Mouse (Mus musculus): ENCODE measurements at regions not wholly inside any gene's neighbourhood (a gene's known extent, or its start where the extent isn't known, plus 50 kb on each side); places are given as distances from the start of the nearest gene placed in this dataset.

- H3K4me1 ChIP-seq: no peaks in the 10 kb centered on the region
- H3K4me3 ChIP-seq: no peak overlapping the region
- H3K27me3 ChIP-seq (ENCODE audit: low read depth, poor library complexity, severe bottlenecking): no peaks in the 10 kb centered on the region
- H3K36me3 ChIP-seq: no peaks in the 10 kb centered on the region
- no peak overlapping the region for H3K27ac ChIP-seq (replicated peaks)
- no peak for DNase-seq (ENCODE audit: low spot score)
- H3K9me3 ChIP-seq (replicated peaks): no peaks in the 10 kb centered on the region
- WGBS: 84% methylated on average over 4 of the region's 4 CpGs
Observed at GRCm38 (mm10) chr16:24171161-24171560, 182.5 kb upstream of the Bcl6 start.

DNA sequence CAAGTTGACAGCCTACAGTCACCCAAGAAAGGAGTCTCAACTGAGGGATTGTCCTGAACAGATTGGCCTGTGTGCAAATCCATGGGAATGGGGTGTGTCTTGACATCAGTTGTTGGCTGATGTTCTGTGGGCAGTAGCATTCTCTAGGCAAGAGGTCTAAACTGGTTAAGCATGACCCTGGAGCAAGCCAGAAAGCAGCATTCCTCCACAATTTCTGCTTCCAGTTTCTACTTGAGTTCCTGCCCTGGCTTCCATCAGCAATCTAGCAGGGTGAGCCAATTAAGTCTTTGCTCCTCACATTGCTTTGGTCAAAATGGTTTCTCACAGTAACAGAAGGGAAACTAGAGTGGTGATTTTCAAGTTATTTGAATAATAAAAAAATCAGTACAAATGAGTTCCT lies 177.8 kb upstream of the Bcl6 start:
- Histone ChIP-seq H3K4me3 (no peak overlapping the region), H3K9me3 (replicated peaks) (no peaks in the 10 kb centered on the region), H3K27ac (replicated peaks) (no peak overlapping the region), H3K27me3 (ENCODE audit: low read depth, poor library complexity, severe bottlenecking) (no peaks in the 10 kb centered on the region), H3K4me1 (peaks cover 7% of the 10 kb centered on the region), H3K36me3 (no peaks in the 10 kb centered on the region)
- no peak for DNase-seq (ENCODE audit: low spot score)

DNA sequence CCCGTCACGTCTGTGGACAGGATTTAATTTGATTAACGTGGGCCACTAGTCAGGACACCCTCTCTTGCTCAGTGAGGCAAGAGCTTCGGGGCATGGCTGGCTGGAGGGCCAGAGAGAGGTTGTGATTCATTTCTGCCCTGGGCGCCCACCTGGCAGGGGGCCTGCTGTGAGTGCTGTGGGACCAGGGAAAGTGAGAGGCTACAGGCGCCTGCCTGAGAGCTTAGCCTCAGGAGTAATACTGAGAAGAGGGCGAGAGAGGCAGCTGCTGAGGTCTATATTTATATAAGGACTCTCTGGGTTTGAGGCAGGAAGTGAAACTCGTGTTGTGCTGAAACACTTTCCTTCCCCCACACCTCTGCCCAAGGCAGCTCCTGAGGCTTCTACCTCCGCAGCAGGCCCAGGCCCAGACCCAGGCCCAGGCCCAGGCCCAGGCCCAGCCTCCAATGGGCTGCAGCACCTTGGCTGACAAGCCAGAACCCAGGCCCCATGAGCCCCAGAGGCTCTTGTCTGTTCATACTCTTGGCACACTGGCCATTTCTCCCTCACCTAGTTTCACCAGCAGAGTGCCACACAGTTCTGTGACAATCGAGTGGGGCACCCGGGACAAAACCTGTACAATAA lies 176.9 kb upstream of the Bcl6 start:
- DNase-seq (ENCODE audit: low spot score): no peak
- 69% methylated on average over 11 of the region's 11 CpGs for WGBS
- peaks cover 10% of the 10 kb centered on the region for H3K4me1 ChIP-seq
- no peaks in the 10 kb centered on the region for H3K9me3 ChIP-seq (replicated peaks)
- no peak overlapping the region; the same call in 1 of the 2 replicates for H3K27ac ChIP-seq (replicated peaks)
- no peak overlapping the region for H3K4me3 ChIP-seq
- H3K36me3 ChIP-seq: no peaks in the 10 kb centered on the region
- no peaks in the 10 kb centered on the region for H3K27me3 ChIP-seq (ENCODE audit: low read depth, poor library complexity, severe bottlenecking)

DNA sequence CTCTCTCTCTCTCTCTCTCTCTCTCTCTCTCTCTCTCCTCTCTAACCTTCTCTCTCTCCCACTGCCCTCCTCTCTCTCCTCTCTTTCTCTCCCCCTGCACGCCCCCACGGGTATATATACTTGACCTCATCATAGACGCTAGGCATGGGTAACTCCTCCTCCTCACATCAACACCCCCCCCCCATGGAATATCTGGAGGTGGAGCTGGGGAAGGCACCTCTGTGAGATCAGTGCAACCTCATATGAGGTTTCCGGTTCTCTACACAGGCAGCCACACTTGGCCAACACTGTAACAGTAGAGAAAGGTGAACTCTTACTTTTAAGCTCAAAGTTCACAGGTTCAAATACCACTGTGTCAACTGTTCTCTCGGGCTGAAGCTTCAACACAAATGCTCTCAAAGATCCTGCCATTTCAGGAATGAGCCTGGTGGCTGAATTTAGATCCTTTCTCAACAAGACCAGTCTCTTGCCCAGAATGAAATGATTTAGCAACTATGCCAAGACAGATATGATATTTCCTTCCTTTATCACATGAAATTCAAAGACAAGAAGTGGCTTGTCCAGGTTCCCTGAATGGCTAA lies 172.1 kb upstream of the Bcl6 start:
- H3K4me1 ChIP-seq: peaks cover 10% of the 10 kb centered on the region
- no peak for DNase-seq (ENCODE audit: low spot score)
- H3K36me3 ChIP-seq: no peaks in the 10 kb centered on the region
- no peak overlapping the region for H3K4me3 ChIP-seq
- no peaks in the 10 kb centered on the region for H3K27me3 ChIP-seq (ENCODE audit: low read depth, poor library complexity, severe bottlenecking)
- no peak overlapping the region for H3K27ac ChIP-seq (replicated peaks)
- 91% methylated on average over 5 of the region's 5 CpGs for WGBS
- no peaks in the 10 kb centered on the region for H3K9me3 ChIP-seq (replicated peaks)

DNA sequence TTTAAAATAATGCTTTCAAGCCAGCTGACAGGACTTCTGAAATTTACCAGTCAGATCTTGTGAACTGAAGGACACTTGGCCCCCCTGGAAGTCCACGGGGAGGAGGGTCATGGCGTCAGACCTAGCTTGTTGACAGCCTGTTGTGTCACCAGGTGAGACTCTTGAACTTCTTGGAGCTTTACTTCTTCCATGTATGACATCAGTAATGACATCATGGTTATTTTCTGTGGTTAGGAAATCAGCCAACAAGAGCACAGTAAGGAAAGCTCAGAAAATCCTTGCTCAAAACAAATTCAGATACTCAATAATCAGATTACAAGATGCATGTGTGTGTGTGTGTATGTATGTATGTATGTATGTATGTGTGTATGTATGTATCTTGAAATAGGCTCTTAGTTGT lies 170.7 kb upstream of the Bcl6 start:
- Histone ChIP-seq H3K4me3 (no peak overlapping the region), H3K36me3 (no peaks in the 10 kb centered on the region), H3K9me3 (replicated peaks) (no peaks in the 10 kb centered on the region), H3K27ac (replicated peaks) (no peak overlapping the region), H3K27me3 (ENCODE audit: low read depth, poor library complexity, severe bottlenecking) (no peaks in the 10 kb centered on the region), H3K4me1 (peaks cover 3% of the 10 kb centered on the region; the same call in 1 of the 2 replicates)
- DNase-seq (ENCODE audit: low spot score): no peak
- 85% methylated on average over 2 of the region's 2 CpGs for WGBS

DNA sequence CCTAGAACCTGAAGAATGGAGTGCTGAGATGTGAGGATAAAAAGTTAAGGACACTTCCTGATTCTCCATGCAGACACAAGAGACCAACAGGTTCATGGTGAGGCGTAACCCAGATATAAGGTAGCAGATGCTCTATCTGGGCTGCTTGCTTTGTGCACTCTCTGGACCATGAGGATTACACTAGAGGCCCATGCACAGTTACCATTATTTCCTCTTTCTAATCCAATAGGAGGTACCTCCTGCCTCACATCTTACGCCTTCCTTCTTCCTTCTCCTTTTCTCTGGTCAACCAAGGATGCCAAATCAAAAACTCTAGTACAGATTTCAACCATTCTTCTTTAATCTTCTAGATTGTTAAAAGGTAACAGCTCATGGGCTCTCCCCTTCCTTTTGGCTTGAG lies 169.1 kb upstream of the Bcl6 start:
- Histone ChIP-seq H3K9me3 (replicated peaks) (no peaks in the 10 kb centered on the region), H3K4me1 (peaks cover 3% of the 10 kb centered on the region; the same call in 1 of the 2 replicates), H3K27ac (replicated peaks) (no peak overlapping the region), H3K4me3 (no peak overlapping the region), H3K36me3 (no peaks in the 10 kb centered on the region), H3K27me3 (ENCODE audit: low read depth, poor library complexity, severe bottlenecking) (no peaks in the 10 kb centered on the region)
- no peak for DNase-seq (ENCODE audit: low spot score)
- WGBS: 95% methylated on average over 2 of the region's 2 CpGs

- DNase-seq (ENCODE audit: low spot score): no peak
- no peaks in the 10 kb centered on the region for H3K36me3 ChIP-seq
- peaks cover 3% of the 10 kb centered on the region; the same call in 1 of the 2 replicates for H3K4me1 ChIP-seq
- no peak overlapping the region for H3K27ac ChIP-seq (replicated peaks)
- H3K4me3 ChIP-seq: no peak overlapping the region
- H3K9me3 ChIP-seq (replicated peaks): no peaks in the 10 kb centered on the region
- no peaks in the 10 kb centered on the region for H3K27me3 ChIP-seq (ENCODE audit: low read depth, poor library complexity, severe bottlenecking)
- 87% methylated on average over 6 of the region's 6 CpGs for WGBS
Observed at GRCm38 (mm10) chr16:24156729-24157430, 168.2 kb upstream of the Bcl6 start.

DNA sequence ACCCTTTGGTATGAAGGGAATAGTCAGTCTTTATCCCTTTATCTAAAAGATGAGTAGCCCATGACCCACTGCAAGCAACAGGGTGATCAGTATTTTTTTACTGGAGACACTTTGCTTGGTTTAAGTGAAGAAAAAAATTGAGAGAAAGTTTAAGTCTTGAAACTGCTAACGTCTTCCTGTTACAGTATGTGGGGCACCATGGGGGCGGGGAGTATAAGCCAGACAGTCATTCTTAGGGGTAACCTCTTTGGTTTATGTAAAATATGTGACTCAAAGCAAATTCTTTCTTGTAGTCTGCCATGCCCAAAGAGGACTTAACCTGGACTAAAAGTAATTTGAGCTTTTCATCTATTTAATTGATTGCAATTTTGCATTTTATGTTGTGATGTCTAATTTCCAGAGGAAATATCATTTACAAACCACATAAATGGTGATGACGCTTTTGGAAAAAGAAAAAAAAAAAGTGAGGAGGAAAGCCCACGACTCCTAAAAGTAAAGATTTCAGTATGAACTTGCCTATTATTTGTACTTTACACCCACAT lies 166.2 kb upstream of the Bcl6 start:
- 85% methylated on average over 4 of the region's 4 CpGs for WGBS
- DNase-seq (ENCODE audit: low spot score): no peak
- Histone ChIP-seq H3K4me1 (0 out of 2 replicates have a peak, but pooled peaks cover 3% of the 10 kb centered on the region), H3K27ac (replicated peaks) (no peak overlapping the region), H3K9me3 (replicated peaks) (no peaks in the 10 kb centered on the region), H3K36me3 (no peaks in the 10 kb centered on the region), H3K4me3 (no peak overlapping the region), H3K27me3 (ENCODE audit: low read depth, poor library complexity, severe bottlenecking) (no peaks in the 10 kb centered on the region)

- H3K9me3 ChIP-seq (replicated peaks): no peaks in the 10 kb centered on the region
- no peak overlapping the region for H3K27ac ChIP-seq (replicated peaks)
- no peaks in the 10 kb centered on the region for H3K36me3 ChIP-seq
- H3K4me3 ChIP-seq: no peak overlapping the region
- H3K4me1 ChIP-seq: peaks cover 3% of the 10 kb centered on the region; the same call in 1 of the 2 replicates
- WGBS: 59% methylated on average over 1 of the region's 1 CpGs
- no peaks in the 10 kb centered on the region for H3K27me3 ChIP-seq (ENCODE audit: low read depth, poor library complexity, severe bottlenecking)
- no peak for DNase-seq (ENCODE audit: low spot score)
Observed at GRCm38 (mm10) chr16:24153943-24154342, 165.3 kb upstream of the Bcl6 start.

DNA sequence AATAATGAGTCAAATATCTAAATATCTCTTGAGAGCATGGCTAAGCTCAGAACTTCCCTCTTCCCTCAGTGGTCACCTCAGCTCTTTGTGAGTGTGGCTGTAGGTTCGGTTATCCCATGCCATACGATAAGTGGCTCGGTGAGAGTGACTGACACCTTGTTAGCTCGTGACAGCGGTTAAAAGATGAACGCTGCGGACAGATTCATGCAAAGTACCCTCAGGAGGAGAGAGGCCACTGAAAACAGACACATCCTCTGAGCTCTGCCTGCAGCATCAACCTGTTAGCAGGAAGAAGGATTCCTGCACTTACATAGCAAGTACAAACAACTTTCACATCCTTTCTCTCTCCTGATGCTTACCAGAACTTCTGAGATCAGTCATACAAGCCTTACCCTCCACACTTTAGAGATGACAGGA lies 163.2 kb upstream of the Bcl6 start:
- H3K9me3 ChIP-seq (replicated peaks): no peaks in the 10 kb centered on the region
- H3K36me3 ChIP-seq: no peaks in the 10 kb centered on the region
- H3K27me3 ChIP-seq (ENCODE audit: low read depth, poor library complexity, severe bottlenecking): no peaks in the 10 kb centered on the region
- DNase-seq (ENCODE audit: low spot score): no peak
- peaks cover 3% of the 10 kb centered on the region; the same call in 1 of the 2 replicates for H3K4me1 ChIP-seq
- no peak overlapping the region for H3K4me3 ChIP-seq
- 84% methylated on average over 7 of the region's 7 CpGs for WGBS
- no peak overlapping the region for H3K27ac ChIP-seq (replicated peaks)

DNA sequence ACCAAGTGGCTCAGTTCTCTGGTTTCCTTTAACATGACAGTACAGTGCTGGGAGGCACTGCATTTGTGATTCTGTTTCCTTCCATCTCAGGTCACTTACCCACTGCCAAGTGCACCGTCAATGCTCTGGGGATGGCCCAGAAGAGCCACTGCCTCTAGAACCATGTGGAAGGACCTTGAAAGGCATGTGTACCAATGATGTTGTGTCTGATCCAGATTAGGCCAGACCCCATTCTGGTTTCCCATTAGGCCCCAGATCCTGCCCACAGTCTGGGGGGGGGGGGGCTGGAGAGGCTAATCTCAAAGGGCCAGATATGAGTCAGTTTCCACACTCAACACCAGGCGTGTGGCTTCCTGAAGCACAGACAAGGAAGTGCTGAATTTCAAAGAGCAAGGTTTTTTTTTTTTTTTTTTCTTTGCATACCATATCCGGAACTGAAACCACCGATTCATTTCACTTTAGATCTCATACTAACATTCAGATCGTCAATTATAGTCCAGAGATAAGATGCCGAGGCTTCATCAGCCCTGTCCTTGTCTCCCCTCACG lies 162.6 kb upstream of the Bcl6 start:
- WGBS: 75% methylated on average over 7 of the region's 7 CpGs
- Histone ChIP-seq H3K9me3 (replicated peaks) (no peaks in the 10 kb centered on the region), H3K4me1 (peaks cover 3% of the 10 kb centered on the region; the same call in 1 of the 2 replicates), H3K4me3 (no peak overlapping the region), H3K27ac (replicated peaks) (no peak overlapping the region), H3K27me3 (ENCODE audit: low read depth, poor library complexity, severe bottlenecking) (no peaks in the 10 kb centered on the region), H3K36me3 (no peaks in the 10 kb centered on the region)
- no peak for DNase-seq (ENCODE audit: low spot score)

DNA sequence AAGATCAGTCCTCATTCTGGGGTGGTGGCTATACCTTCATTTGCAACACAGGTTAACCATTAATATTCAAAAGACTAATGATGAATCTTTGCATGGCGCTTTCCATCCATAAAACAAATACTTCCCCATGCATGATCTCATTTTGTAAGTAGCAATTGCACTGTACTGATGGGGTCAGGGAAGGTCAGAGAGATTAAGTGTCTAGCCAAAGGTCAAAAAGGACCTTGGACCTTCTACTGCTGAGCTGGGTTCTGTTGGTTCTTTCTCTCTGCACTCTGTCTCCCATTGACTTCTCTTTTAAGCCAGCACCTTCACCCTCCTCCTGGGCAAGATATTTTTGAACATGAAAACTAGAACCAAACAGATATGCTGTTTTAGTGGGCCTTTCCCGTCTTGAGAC lies 161.9 kb upstream of the Bcl6 start:
- 91% methylated on average over 2 of the region's 2 CpGs for WGBS
- peaks cover 3% of the 10 kb centered on the region; the same call in 1 of the 2 replicates for H3K4me1 ChIP-seq
- DNase-seq (ENCODE audit: low spot score): no peak
- H3K4me3 ChIP-seq: no peak overlapping the region
- no peaks in the 10 kb centered on the region for H3K36me3 ChIP-seq
- H3K27ac ChIP-seq (replicated peaks): no peak overlapping the region
- H3K27me3 ChIP-seq (ENCODE audit: low read depth, poor library complexity, severe bottlenecking): no peaks in the 10 kb centered on the region
- no peaks in the 10 kb centered on the region for H3K9me3 ChIP-seq (replicated peaks)

DNA sequence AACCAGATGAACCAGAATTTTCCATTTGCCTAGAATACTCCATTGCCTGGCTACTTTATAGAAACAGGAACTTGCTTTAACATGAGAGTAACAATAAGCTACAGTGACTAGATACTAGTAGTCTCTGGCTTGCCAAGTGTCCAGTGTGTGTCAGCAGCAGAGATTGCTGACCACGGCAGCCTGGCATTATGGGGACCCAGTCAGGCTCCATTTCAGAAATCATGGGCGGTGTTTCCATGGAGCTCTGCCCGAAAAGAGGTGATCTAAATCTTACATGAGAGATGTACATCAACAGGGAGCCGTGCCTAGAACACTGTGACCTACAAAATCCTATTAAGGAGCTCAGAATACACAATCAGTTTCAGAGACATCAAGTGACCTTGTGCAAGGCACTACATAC lies 160.8 kb upstream of the Bcl6 start:
- DNase-seq (ENCODE audit: low spot score): no peak
- 74% methylated on average over 4 of the region's 4 CpGs for WGBS
- Histone ChIP-seq H3K36me3 (no peaks in the 10 kb centered on the region), H3K4me3 (no peak overlapping the region), H3K27ac (replicated peaks) (no peak overlapping the region), H3K9me3 (replicated peaks) (no peaks in the 10 kb centered on the region), H3K27me3 (ENCODE audit: low read depth, poor library complexity, severe bottlenecking) (no peaks in the 10 kb centered on the region), H3K4me1 (peaks cover 3% of the 10 kb centered on the region; the same call in 1 of the 2 replicates)

Measured in midbrain, embryonic 10.5 days (tissue).